ENCODE assay signal across 8 mouse cellular contexts in genomic region chr8:123422056-123422780, GRCm38 (mm10). TPM values are rescaled to one million over a fixed set of nuclear protein-coding genes. Genes with fewer than 3 reads are reported as not detected.
DNase-seq lines count a peak whose midpoint lies in the region; ATAC-seq and TF ChIP-seq lines count a peak whose summit lies in the region.

No protein-coding gene starts in this region.

- H3K27me3 ChIP-seq in intestine, embryonic 16.5 days (replicated peaks; ENCODE audit: control insufficient read depth, insufficient read depth, low read length), result no peaks in the 10 kb centered on the region
- no peaks in the 10 kb centered on the region for H3K27me3 ChIP-seq in limb, embryonic 11.5 days (ENCODE audit: control insufficient read depth, insufficient read depth, low read length)
- no peaks in the 10 kb centered on the region for H3K27me3 ChIP-seq in midbrain, embryonic 11.5 days (ENCODE audit: control insufficient read depth, insufficient read depth, low read length)

- 0 out of 2 replicates have a peak, but pooled peaks cover 3% of the 10 kb centered on the region for H3K4me1 ChIP-seq in intestine, embryonic 16.5 days (ENCODE audit: control insufficient read depth, insufficient read depth, low read length)
- no peaks in the 10 kb centered on the region for H3K4me1 ChIP-seq in limb, embryonic 11.5 days (ENCODE audit: control insufficient read depth, insufficient read depth, low read length)
- no peaks in the 10 kb centered on the region for H3K4me1 ChIP-seq in midbrain, embryonic 11.5 days (ENCODE audit: control insufficient read depth, insufficient read depth, low read length)

- peak overlapping the region; percentile 59 for H3K4me3 ChIP-seq in gastrocnemius, adult 2 months
- H3K4me3 ChIP-seq in intestine, embryonic 16.5 days (ENCODE audit: low read length), result peak overlapping the region; percentile 38
- no peak overlapping the region for H3K4me3 ChIP-seq in limb, embryonic 11.5 days (ENCODE audit: low read depth, low read length)
- H3K4me3 ChIP-seq in midbrain, embryonic 11.5 days (ENCODE audit: low read depth, low read length), result no peak overlapping the region

- TF ChIP-seq CTCF in gastrocnemius, adult 2 months (IDR thresholded peaks at IDR 0.05), result peak; percentile 78

- peak; percentile 68 for ATAC-seq in intestine, embryonic 16.5 days
- ATAC-seq in limb, embryonic 11.5 days (ENCODE audit: insufficient number of reproducible peaks, low FRiP score, low TSS enrichment, low read depth), result no peak
- peak; percentile 60; the same call in 1 of the 2 replicates for ATAC-seq in midbrain, embryonic 11.5 days (ENCODE audit: low FRiP score)

- no peaks in the 10 kb centered on the region for H3K36me3 ChIP-seq in intestine, embryonic 16.5 days (ENCODE audit: control insufficient read depth, insufficient read depth, low read length)
- H3K36me3 ChIP-seq in limb, embryonic 11.5 days (ENCODE audit: control insufficient read depth, insufficient read depth, low read length), result no peaks in the 10 kb centered on the region
- peaks cover 17% of the 10 kb centered on the region for H3K36me3 ChIP-seq in midbrain, embryonic 11.5 days (ENCODE audit: control insufficient read depth, insufficient read depth, low read length)

- H3K9me3 ChIP-seq in intestine, embryonic 16.5 days (ENCODE audit: control insufficient read depth, low read length), result peaks cover 10% of the 10 kb centered on the region
- no peaks in the 10 kb centered on the region; the same call in 1 of the 2 replicates for H3K9me3 ChIP-seq in limb, embryonic 11.5 days (ENCODE audit: control insufficient read depth, low read length)
- H3K9me3 ChIP-seq in midbrain, embryonic 11.5 days (ENCODE audit: control insufficient read depth, low read length), result peaks cover 5% of the 10 kb centered on the region; the same call in 1 of the 2 replicates

- 10% methylated on average over 17 of the region's 17 CpGs for WGBS in intestine, embryonic 16.5 days
- WGBS in limb, embryonic 11.5 days, result 14% methylated on average over 17 of the region's 17 CpGs
- WGBS in midbrain, embryonic 11.5 days, result 16% methylated on average over 17 of the region's 17 CpGs

- intact Hi-C loops in gastrocnemius, adult 2 months (cut with DNase I), result no loop called here

- peak overlapping the region; percentile 57 for H3K4me2 ChIP-seq in intestine, embryonic 16.5 days (ENCODE audit: low read depth, low read length)
- H3K4me2 ChIP-seq in limb, embryonic 11.5 days (ENCODE audit: low read depth, severe bottlenecking), result 0 out of 2 replicates have a peak overlapping the region, but pooled peaks have one; percentile 16
- no peak overlapping the region for H3K4me2 ChIP-seq in midbrain, embryonic 11.5 days

- peak overlapping the region; percentile 32; the same call in 1 of the 2 replicates for H3K9ac ChIP-seq in intestine, embryonic 16.5 days (ENCODE audit: low read depth, low read length)
- no peak overlapping the region for H3K9ac ChIP-seq in limb, embryonic 11.5 days (ENCODE audit: low read length)
- no peak overlapping the region for H3K9ac ChIP-seq in midbrain, embryonic 11.5 days (ENCODE audit: low read length)

- peak; percentile 31 for DNase-seq in ovary, adult 18-20 months (ENCODE audit: low spot score)
- DNase-seq in ovary, postnatal 10 days (ENCODE audit: low spot score), result no peak
- DNase-seq in cerebellum, postnatal 4 days (ENCODE audit: low spot score in 2 of 2), result peak; percentile 48 to 75
- DNase-seq in gastrocnemius, adult 2 months, result peak; percentile 70
- peak; percentile 81 for DNase-seq in limb, embryonic 11.5 days (ENCODE audit: low spot score)
- DNase-seq in midbrain, embryonic 11.5 days (ENCODE audit: low spot score, missing footprints), result peak; percentile 94
- DNase-seq in right cerebral cortex, postnatal 4 days, result peak; percentile 73

- no peak overlapping the region for H3K27ac ChIP-seq in gastrocnemius, adult 2 months
- H3K27ac ChIP-seq in intestine, embryonic 16.5 days (ENCODE audit: low read length), result no peak overlapping the region
- H3K27ac ChIP-seq in limb, embryonic 11.5 days (replicated peaks; ENCODE audit: low read depth, low read length), result no peak overlapping the region
- no peak overlapping the region for H3K27ac ChIP-seq in midbrain, embryonic 11.5 days (ENCODE audit: low read depth, low read length)

RNA-seq across cellular contexts. Expression of gene Def8, which starts 1.1 kb away (rescaled TPM):
- total RNA-seq in gastrocnemius, adult 2 months (2021), result 10 to 100 TPM; 38.5 to 39.1 TPM
- polyA plus RNA-seq in intestine, embryonic 16.5 days (2015; fragmentation: Nextera tagmentation; extraction: Ambion mirVana), result 26.5 and 27.4 TPM in 2 replicates
- 37.3 and 37.6 TPM in 2 replicates for polyA plus RNA-seq in limb, embryonic 11.5 days (2014; fragmentation: Nextera tagmentation; extraction: Ambion mirVana)
- 35.3 and 35.5 TPM in 2 replicates for polyA plus RNA-seq in midbrain, embryonic 11.5 days (2014; fragmentation: Nextera tagmentation; extraction: Ambion mirVana)

RNA-seq across cellular contexts. Expression of gene Tubb3, which starts 11.0 kb away (rescaled TPM):
- total RNA-seq in gastrocnemius, adult 2 months (2021), result not detected
- polyA plus RNA-seq in intestine, embryonic 16.5 days (2015; fragmentation: Nextera tagmentation; extraction: Ambion mirVana), result 45.6 and 52.6 TPM in 2 replicates
- 9.3 and 11.2 TPM in 2 replicates for polyA plus RNA-seq in limb, embryonic 11.5 days (2014; fragmentation: Nextera tagmentation; extraction: Ambion mirVana)
- polyA plus RNA-seq in midbrain, embryonic 11.5 days (2014; fragmentation: Nextera tagmentation; extraction: Ambion mirVana), result 777 and 840 TPM in 2 replicates

RNA-seq across cellular contexts. Expression of gene Mc1r, which starts 15.3 kb away (rescaled TPM):
- total RNA-seq in gastrocnemius, adult 2 months (2021), result not detected
- not detected in 2 replicates for polyA plus RNA-seq in intestine, embryonic 16.5 days (2015; fragmentation: Nextera tagmentation; extraction: Ambion mirVana)
- polyA plus RNA-seq in limb, embryonic 11.5 days (2014; fragmentation: Nextera tagmentation; extraction: Ambion mirVana), result not detected in 2 replicates
- polyA plus RNA-seq in midbrain, embryonic 11.5 days (2014; fragmentation: Nextera tagmentation; extraction: Ambion mirVana), result 0.06 and 0.12 TPM in 2 replicates

RNA-seq across cellular contexts. Expression of gene Tcf25, which starts 48.7 kb away (rescaled TPM):
- 100 to 1,000 TPM; 134 to 140 TPM for total RNA-seq in gastrocnemius, adult 2 months (2021)
- polyA plus RNA-seq in intestine, embryonic 16.5 days (2015; fragmentation: Nextera tagmentation; extraction: Ambion mirVana), result 155 and 161 TPM in 2 replicates
- 136 and 149 TPM in 2 replicates for polyA plus RNA-seq in limb, embryonic 11.5 days (2014; fragmentation: Nextera tagmentation; extraction: Ambion mirVana)
- 171 and 181 TPM in 2 replicates for polyA plus RNA-seq in midbrain, embryonic 11.5 days (2014; fragmentation: Nextera tagmentation; extraction: Ambion mirVana)

RNA-seq across cellular contexts. Expression of gene Afg3l1, which starts 55.5 kb away (rescaled TPM):
- total RNA-seq in gastrocnemius, adult 2 months (2021), result 10 to 100 TPM; 37.5 to 44.5 TPM
- 45.3 and 48.7 TPM in 2 replicates for polyA plus RNA-seq in intestine, embryonic 16.5 days (2015; fragmentation: Nextera tagmentation; extraction: Ambion mirVana)
- 36.5 and 41.1 TPM in 2 replicates for polyA plus RNA-seq in limb, embryonic 11.5 days (2014; fragmentation: Nextera tagmentation; extraction: Ambion mirVana)
- polyA plus RNA-seq in midbrain, embryonic 11.5 days (2014; fragmentation: Nextera tagmentation; extraction: Ambion mirVana), result 38.4 and 39.9 TPM in 2 replicates

Comparison
In these comparisons a context has a peak if more than half of its experiments do, and no peak if none do; other contexts are left out.
1. H3K4me3 ChIP-seq: peak in gastrocnemius, adult 2 months (single experiment) and intestine, embryonic 16.5 days (single experiment); none in limb, embryonic 11.5 days (single experiment) and midbrain, embryonic 11.5 days (single experiment).
2. RNA of gene Tubb3, which starts 11.0 kb away (polyA plus RNA-seq): 777 to 840 TPM in midbrain, embryonic 11.5 days; 45.6 to 52.6 TPM in intestine, embryonic 16.5 days and 9.3 to 11.2 TPM in limb, embryonic 11.5 days; every median in the first group is over 10 times any median in the second.